Mouse (Mus musculus) kidney, postnatal 25 days (tissue): ENCODE measurements around the gene Ifit1.
"Not testable (repeated sequence)": the region's sequence is repeated elsewhere in the genome, so short reads cannot be mapped to it uniquely, and the experiment has no call there.

Experiments used
- DNase-seq, 2 experiments: peaks; one replicate each; pipeline ENCODE4 v3.0.0; 2021; ENCODE audit warnings: mixed read lengths in 2 of 2

Ifit1 gene

GRCm38 (mm10) chr19:34640623-34641022 lies at the start of gene Ifit1, which contains the start of gene Ifit1bl2:
Ifit1 (plus strand) TSS chr19:34640871.
Ifit1bl2 (minus strand) TSS chr19:34640743.
- peak in 1 of 2 experiments; percentile 27 for DNase-seq

GRCm38 (mm10) chr19:34593456-34593855 lies 47.2 kb upstream of the Ifit1 start:
- DNase-seq: no peak

- peak in 1 of 2 experiments; percentile 40 for DNase-seq
Observed at GRCm38 (mm10) chr19:34594523-34594922, 46.1 kb upstream of the Ifit1 start.

- DNase-seq: peak in 1 of 2 experiments; percentile 34
Observed at GRCm38 (mm10) chr19:34596811-34597210, 43.9 kb upstream of the Ifit1 start.

GRCm38 (mm10) chr19:34598341-34598740 lies 42.3 kb upstream of the Ifit1 start:
- peak; percentile 43 to 67 for DNase-seq

- not testable (repeated sequence) for DNase-seq
Observed at GRCm38 (mm10) chr19:34599250-34599649, 41.4 kb upstream of the Ifit1 start.

- DNase-seq: not testable (repeated sequence)
Observed at GRCm38 (mm10) chr19:34601888-34602287, 38.8 kb upstream of the Ifit1 start, which contains the start of gene Ifit1bl1. Ifit1bl1 (minus strand) TSS chr19:34601956.

GRCm38 (mm10) chr19:34605472-34605871 lies 35.2 kb upstream of the Ifit1 start:
- DNase-seq: no peak

- peak; percentile 62 to 84 for DNase-seq
Observed at GRCm38 (mm10) chr19:34607237-34608051, 33.2 kb upstream of the Ifit1 start, which contains the start of gene Ifit3b. Ifit3b (plus strand) TSS chr19:34607970.

- not testable (repeated sequence) for DNase-seq
Observed at GRCm38 (mm10) chr19:34610118-34610517, 30.6 kb upstream of the Ifit1 start.

GRCm38 (mm10) chr19:34612243-34613001 lies 28.2 kb upstream of the Ifit1 start:
- not testable (repeated sequence) for DNase-seq

- DNase-seq: no peak
Observed at GRCm38 (mm10) chr19:34620871-34621270, 19.8 kb upstream of the Ifit1 start.

GRCm38 (mm10) chr19:34623781-34624180 lies 16.9 kb upstream of the Ifit1 start:
- no peak for DNase-seq

GRCm38 (mm10) chr19:34624663-34625062 lies 16.0 kb upstream of the Ifit1 start:
- no peak for DNase-seq

GRCm38 (mm10) chr19:34627496-34627895 lies 13.2 kb upstream of the Ifit1 start:
- no peak for DNase-seq

- no peak for DNase-seq
Observed at GRCm38 (mm10) chr19:34631487-34631886, 9.2 kb upstream of the Ifit1 start.

- no peak for DNase-seq
Observed at GRCm38 (mm10) chr19:34633484-34633883, 7.2 kb upstream of the Ifit1 start.

GRCm38 (mm10) chr19:34636933-34637557 lies 3.6 kb upstream of the Ifit1 start:
- peak; percentile 66 to 81 for DNase-seq

GRCm38 (mm10) chr19:34642616-34643015 lies 1.9 kb downstream of the Ifit1 start:
- no peak for DNase-seq

- DNase-seq: peak in 1 of 2 experiments; percentile 32
Observed at GRCm38 (mm10) chr19:34647630-34648029, 7.0 kb downstream of the Ifit1 start.

GRCm38 (mm10) chr19:34650276-34650675 lies 9.6 kb downstream of the Ifit1 start:
- no peak for DNase-seq

GRCm38 (mm10) chr19:34650997-34651396 lies 10.3 kb downstream of the Ifit1 start:
- DNase-seq: no peak

- no peak for DNase-seq
Observed at GRCm38 (mm10) chr19:34655227-34655805, 14.6 kb downstream of the Ifit1 start.
